Mouse (Mus musculus) kidney, embryonic 15.5 days (tissue): ENCODE data around the gene Lrp1. TPM values are rescaled to one million over a fixed set of nuclear protein-coding genes. Genes with fewer than 3 reads are reported as not detected.

Experiments used
- ATAC-seq: fragments of 200-750 bp; cut with Nextera tagmentation; replicated peaks from 2 replicates; pipeline ENCODE4 v1.8.0; 2017; ENCODE audit warnings: moderate TSS enrichment; ENCODE audit not compliant: low FRiP score
- H3K27ac ChIP-seq: fragments of 300-500 bp; sonication (generic); 2 replicates; pipeline ENCODE4 v1.5.1; 2015; ENCODE audit warnings: mild to moderate bottlenecking, inconsistent platforms
- H3K27me3 ChIP-seq: fragments of 300-500 bp; sonication (generic); 2 replicates; pipeline ENCODE4 v1.6.1; 2015; ENCODE audit warnings: inconsistent platforms
- H3K36me3 ChIP-seq: fragments of 300-500 bp; sonication (generic); 2 replicates; pipeline ENCODE4 v1.6.1; 2015; ENCODE audit warnings: inconsistent platforms
- H3K4me1 ChIP-seq: fragments of 300-500 bp; sonication (generic); 2 replicates; pipeline ENCODE4 v1.6.1; 2015; ENCODE audit warnings: inconsistent platforms
- H3K4me2 ChIP-seq: fragments of 300-500 bp; sonication (generic); 2 replicates; pipeline ENCODE4 v1.6.1; 2015; ENCODE audit warnings: moderate library complexity, mild to moderate bottlenecking, inconsistent platforms
- H3K4me3 ChIP-seq: fragments of 300-500 bp; sonication (generic); replicated peaks from 2 replicates; pipeline ENCODE4 v1.5.1; 2015; ENCODE audit warnings: mild to moderate bottlenecking, inconsistent platforms
- H3K9ac ChIP-seq: fragments of 300-500 bp; sonication (generic); 2 replicates; pipeline ENCODE4 v1.6.1; 2015; ENCODE audit warnings: mild to moderate bottlenecking, inconsistent platforms
- H3K9me3 ChIP-seq: fragments of 300-500 bp; sonication (generic); replicated peaks from 2 replicates; pipeline ENCODE4 v1.6.1; 2016; ENCODE audit warnings: inconsistent platforms
- WGBS: fragments of 180-500 bp; shearing (Covaris S2); methylation state at CpG from one replicate; pipeline ENCODE4 v1.1.7; 2015; ENCODE audit warnings: mixed read lengths; 5-methylcytosine and 5-hydroxymethylcytosine counted together
- polyA plus RNA-seq: library from polyadenylated mRNA; unstranded; fragments of >200 nt; fragmentation: Nextera tagmentation; extraction: Ambion mirVana; gene quantifications from 2 replicates; pipeline ENCODE4 v1.2.1, GENCODE M21; 2015

Gene Lrp1
- polyA plus RNA-seq, 1 experiment from 2014 or later, result 65.0 TPM

DNA sequence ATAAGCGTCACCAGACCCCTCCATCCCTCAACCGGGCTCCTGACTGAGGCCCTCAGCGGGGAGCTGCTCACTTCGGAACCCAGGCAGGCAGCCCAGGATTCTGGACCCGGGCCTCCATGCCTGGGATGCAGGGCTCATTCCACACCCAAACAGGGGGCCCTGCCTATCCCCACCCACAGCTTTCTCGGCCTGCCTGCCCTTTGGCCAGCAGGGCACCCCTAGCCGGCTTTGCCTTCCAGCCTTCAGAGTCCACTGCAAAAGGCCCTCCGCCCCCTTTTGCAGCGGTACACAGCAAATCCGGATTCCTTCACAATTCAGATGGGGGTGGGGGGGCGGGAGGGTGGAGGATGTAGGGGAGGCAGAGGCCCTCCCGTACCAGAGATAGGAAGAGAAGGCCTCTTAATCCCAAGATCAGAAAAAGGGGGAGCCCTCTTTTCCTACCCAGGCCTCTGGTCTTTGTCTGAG lies 975 bp downstream of the Lrp1 start:
- H3K27me3 ChIP-seq, result peaks cover 9% of the 10 kb centered on the region
- H3K9ac ChIP-seq, result peak overlapping the region; percentile 68
- peak overlapping the region; percentile 59 for H3K4me3 ChIP-seq
- peak overlapping the region; percentile 86 for H3K4me2 ChIP-seq
- WGBS, result 1% methylated on average over 11 of the region's 12 CpGs
- no peak for ATAC-seq
- H3K27ac ChIP-seq, result peak overlapping the region; percentile 90
- H3K9me3 ChIP-seq, result no peaks in the 10 kb centered on the region
- H3K4me1 ChIP-seq, result peaks cover 67% of the 10 kb centered on the region
- no peaks in the 10 kb centered on the region for H3K36me3 ChIP-seq

GRCm38 (mm10) chr10:127619119-127619721 lies 1.7 kb downstream of the Lrp1 start:
- Histone ChIP-seq H3K36me3 (no peaks in the 10 kb centered on the region), H3K9ac (peak overlapping the region; percentile 68), H3K4me1 (peaks cover 75% of the 10 kb centered on the region), H3K27me3 (peaks cover 9% of the 10 kb centered on the region), H3K27ac (peak overlapping the region; percentile 90), H3K4me2 (peak overlapping the region; percentile 86), H3K9me3 (no peaks in the 10 kb centered on the region), H3K4me3 (peak overlapping the region; percentile 59)
- WGBS, result 22% methylated on average over 8 of the region's 8 CpGs
- ATAC-seq, result no peak

- Histone ChIP-seq H3K4me3 (no peak overlapping the region; the same call in 1 of the 2 replicates), H3K36me3 (no peaks in the 10 kb centered on the region), H3K9ac (no peak overlapping the region), H3K27ac (0 out of 2 replicates have a peak overlapping the region, but pooled peaks have one; percentile 19), H3K4me2 (peak overlapping the region; percentile 86), H3K27me3 (peaks cover 9% of the 10 kb centered on the region), H3K4me1 (peaks cover 82% of the 10 kb centered on the region), H3K9me3 (no peaks in the 10 kb centered on the region)
- 21% methylated on average over 6 of the region's 6 CpGs for WGBS
- ATAC-seq, result no peak
These were observed 2.8 kb downstream of the Lrp1 start for GRCm38 (mm10) chr10:127618173-127618572.

- H3K27ac ChIP-seq, result peak overlapping the region; percentile 90
- no peak overlapping the region for H3K9ac ChIP-seq
- H3K9me3 ChIP-seq, result no peaks in the 10 kb centered on the region
- H3K36me3 ChIP-seq, result peaks cover 4% of the 10 kb centered on the region
- 55% methylated on average over 4 of the region's 4 CpGs for WGBS
- H3K4me2 ChIP-seq, result peak overlapping the region; percentile 31
- no peak for ATAC-seq
- H3K4me3 ChIP-seq, result no peak overlapping the region
- peaks cover 9% of the 10 kb centered on the region for H3K27me3 ChIP-seq
- H3K4me1 ChIP-seq, result peaks cover 81% of the 10 kb centered on the region
These were observed 3.7 kb downstream of the Lrp1 start for GRCm38 (mm10) chr10:127617294-127617693.

DNA sequence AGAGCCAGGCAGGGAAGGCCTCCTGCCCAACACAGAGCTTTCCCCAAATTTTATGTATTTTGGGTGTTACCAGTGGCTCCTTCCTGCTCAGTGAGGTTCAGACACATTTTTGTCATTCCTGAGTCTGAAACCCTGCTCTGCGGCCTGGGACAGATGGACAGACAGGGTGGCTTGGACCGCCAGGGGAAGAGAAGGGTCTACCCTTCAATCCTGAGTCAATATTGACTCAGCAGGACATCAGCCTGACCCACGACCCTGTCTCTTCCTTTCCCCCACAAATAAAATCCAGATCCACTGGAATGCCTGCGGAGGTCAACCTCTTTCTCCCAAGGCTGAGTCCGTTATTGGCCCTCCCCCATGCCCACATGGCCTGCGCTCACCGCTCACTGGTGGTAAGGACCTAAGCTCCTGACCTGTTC lies 4.7 kb downstream of the Lrp1 start:
- no peak overlapping the region for H3K4me3 ChIP-seq
- H3K36me3 ChIP-seq, result peaks cover 14% of the 10 kb centered on the region
- no peaks in the 10 kb centered on the region for H3K9me3 ChIP-seq
- no peak for ATAC-seq
- 0 out of 2 replicates have a peak overlapping the region, but pooled peaks have one; percentile 14 for H3K9ac ChIP-seq
- H3K27me3 ChIP-seq, result peaks cover 9% of the 10 kb centered on the region
- 24% methylated on average over 7 of the region's 7 CpGs for WGBS
- H3K4me1 ChIP-seq, result peaks cover 74% of the 10 kb centered on the region
- H3K27ac ChIP-seq, result peak overlapping the region; percentile 90
- peak overlapping the region; percentile 32 for H3K4me2 ChIP-seq

- H3K4me3 ChIP-seq, result no peak overlapping the region
- H3K4me1 ChIP-seq, result peaks cover 72% of the 10 kb centered on the region
- H3K27ac ChIP-seq, result peak overlapping the region; percentile 90
- peaks cover 9% of the 10 kb centered on the region for H3K27me3 ChIP-seq
- peak overlapping the region; percentile 32 for H3K4me2 ChIP-seq
- ATAC-seq, result no peak
- H3K9me3 ChIP-seq, result no peaks in the 10 kb centered on the region
- WGBS, result 61% methylated on average over 3 of the region's 3 CpGs
- no peak overlapping the region for H3K9ac ChIP-seq
- peaks cover 18% of the 10 kb centered on the region for H3K36me3 ChIP-seq
These were observed 5.4 kb downstream of the Lrp1 start for GRCm38 (mm10) chr10:127615591-127615990.

DNA sequence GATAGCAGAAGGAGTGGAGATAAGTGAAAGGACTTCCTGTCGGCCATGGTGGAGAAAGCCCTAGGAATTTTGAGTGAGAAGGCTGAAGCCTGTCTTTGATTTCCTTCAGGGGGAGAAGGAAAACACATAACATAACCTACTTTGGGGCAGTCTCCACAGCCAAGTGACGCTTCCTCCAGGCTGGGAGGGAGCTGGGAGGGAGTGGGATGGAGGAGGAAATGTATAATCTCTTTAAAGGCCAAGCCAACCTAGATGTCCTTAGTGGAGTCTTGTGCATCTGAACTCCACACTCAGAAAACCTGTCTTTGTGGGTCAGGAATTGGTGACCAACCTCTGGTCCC lies 5.9 kb downstream of the Lrp1 start:
- 18% methylated on average over 2 of the region's 2 CpGs for WGBS
- Histone ChIP-seq H3K9ac (no peak overlapping the region), H3K27ac (peak overlapping the region; percentile 90), H3K36me3 (peaks cover 23% of the 10 kb centered on the region), H3K27me3 (peaks cover 7% of the 10 kb centered on the region), H3K4me2 (peak overlapping the region; percentile 35), H3K4me3 (no peak overlapping the region), H3K4me1 (peaks cover 66% of the 10 kb centered on the region), H3K9me3 (no peaks in the 10 kb centered on the region)
- ATAC-seq, result no peak

GRCm38 (mm10) chr10:127614236-127615033 lies 6.5 kb downstream of the Lrp1 start:
- Histone ChIP-seq H3K9ac (0 out of 2 replicates have a peak overlapping the region, but pooled peaks have one; percentile 10), H3K4me2 (peak overlapping the region; percentile 35), H3K27ac (peak overlapping the region; percentile 90), H3K36me3 (peaks cover 26% of the 10 kb centered on the region), H3K4me1 (peaks cover 64% of the 10 kb centered on the region), H3K4me3 (no peak overlapping the region), H3K27me3 (peaks cover 4% of the 10 kb centered on the region; the same call in 1 of the 2 replicates), H3K9me3 (no peaks in the 10 kb centered on the region)
- ATAC-seq, result 0 out of 2 replicates have a peak, but pooled peaks have one; percentile 7
- 31% methylated on average over 12 of the region's 12 CpGs for WGBS

- no peak for ATAC-seq
These were observed 8.7 kb downstream of the Lrp1 start for GRCm38 (mm10) chr10:127612079-127612775.

GRCm38 (mm10) chr10:127610066-127610415 lies 10.9 kb downstream of the Lrp1 start:
- no peak for ATAC-seq
- peak overlapping the region; percentile 66 for H3K27ac ChIP-seq
- no peak overlapping the region for H3K9ac ChIP-seq
- H3K4me1 ChIP-seq, result peaks cover 38% of the 10 kb centered on the region
- no peaks in the 10 kb centered on the region for H3K27me3 ChIP-seq
- H3K4me3 ChIP-seq, result no peak overlapping the region
- H3K36me3 ChIP-seq, result peaks cover 49% of the 10 kb centered on the region
- no peaks in the 10 kb centered on the region for H3K9me3 ChIP-seq
- H3K4me2 ChIP-seq, result no peak overlapping the region
- WGBS, result 82% methylated on average over 9 of the region's 9 CpGs

More at GRCm38 (mm10) chr10:127612079-127612775, 8.7 kb downstream of the Lrp1 start:
- Histone ChIP-seq H3K36me3 (peaks cover 35% of the 10 kb centered on the region), H3K4me3 (no peak overlapping the region), H3K27me3 (peaks cover 2% of the 10 kb centered on the region; the same call in 1 of the 2 replicates), H3K9me3 (no peaks in the 10 kb centered on the region), H3K4me1 (peaks cover 51% of the 10 kb centered on the region), H3K27ac (no peak overlapping the region), H3K9ac (no peak overlapping the region), H3K4me2 (no peak overlapping the region)
- WGBS, result 87% methylated on average over 14 of the region's 14 CpGs

DNA sequence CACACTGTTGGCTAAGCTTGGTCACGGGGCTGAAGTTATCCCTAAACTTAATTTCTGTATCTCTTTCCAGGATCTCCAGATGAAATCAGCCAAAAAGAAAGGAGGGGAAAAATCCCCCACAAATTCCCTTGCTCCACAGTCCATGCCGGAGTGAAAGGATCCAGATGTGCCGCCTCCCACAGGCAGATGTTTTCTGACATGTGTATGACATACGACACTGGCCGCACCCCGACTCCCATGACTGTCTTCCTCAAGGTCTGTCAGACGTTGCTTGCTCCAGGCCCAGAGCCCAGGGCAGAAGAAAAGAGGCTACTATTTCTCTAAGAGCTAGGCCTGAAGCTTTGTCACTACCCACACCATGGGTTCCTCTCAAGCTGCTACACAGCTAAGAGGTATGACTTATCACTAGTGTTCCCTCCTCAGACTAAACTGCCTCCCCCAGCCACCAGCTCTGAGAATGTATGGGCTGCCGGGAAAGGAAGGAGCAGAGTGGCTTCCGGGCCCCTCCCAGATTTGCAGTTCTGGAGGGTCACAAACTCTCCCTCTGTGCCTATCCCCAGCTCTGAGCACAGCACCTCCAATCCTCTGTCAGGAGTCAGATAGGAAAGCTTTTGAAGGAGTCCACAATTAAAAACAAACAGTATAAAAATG lies 11.4 kb downstream of the Lrp1 start:
- Histone ChIP-seq H3K4me2 (no peak overlapping the region), H3K27ac (peak overlapping the region; percentile 66), H3K4me1 (peaks cover 38% of the 10 kb centered on the region), H3K36me3 (peaks cover 52% of the 10 kb centered on the region), H3K27me3 (no peaks in the 10 kb centered on the region), H3K4me3 (no peak overlapping the region), H3K9me3 (no peaks in the 10 kb centered on the region), H3K9ac (no peak overlapping the region)
- no peak for ATAC-seq
- WGBS, result 49% methylated on average over 9 of the region's 9 CpGs
